Mouse (Mus musculus) adrenal gland, adult (tissue): ENCODE results near the gene Pepd.

Experiments
- DNase-seq, 2 experiments: peaks; one replicate each; pipeline ENCODE4 v3.0.0; 2022 to 2023; ENCODE audit warnings: low spot score in 1 of 2; ENCODE audit not compliant: inconsistent age in 2 of 2

The Pepd gene

GRCm38 (mm10) chr7:34911919-34912897 is at the start of gene Pepd:
TSS of gene Pepd (plus strand) at chr7:34912379.
- peak; percentile 87 to 97 for DNase-seq

GRCm38 (mm10) chr7:34867289-34867688 is 44.9 kb upstream of the Pepd start:
- no peak for DNase-seq

GRCm38 (mm10) chr7:34869693-34870092 is 42.5 kb upstream of the Pepd start:
- no peak for DNase-seq

GRCm38 (mm10) chr7:34876787-34877186 is 35.4 kb upstream of the Pepd start:
- DNase-seq, result no peak

GRCm38 (mm10) chr7:34877820-34878219 is 34.4 kb upstream of the Pepd start:
- no peak for DNase-seq

GRCm38 (mm10) chr7:34888441-34888840 is 23.7 kb upstream of the Pepd start:
- no peak for DNase-seq

- no peak for DNase-seq
Observed at GRCm38 (mm10) chr7:34888891-34889290, 23.3 kb upstream of the Pepd start.

- DNase-seq, result no peak
Observed at GRCm38 (mm10) chr7:34892845-34893244, 19.3 kb upstream of the Pepd start.

- no peak for DNase-seq
Observed at GRCm38 (mm10) chr7:34896461-34896860, 15.7 kb upstream of the Pepd start.

- DNase-seq, result no peak
Observed at GRCm38 (mm10) chr7:34897058-34897457, 15.1 kb upstream of the Pepd start.

- DNase-seq, result peak in 1 of 2 experiments; percentile 43
Observed at GRCm38 (mm10) chr7:34910096-34911066, 1.8 kb upstream of the Pepd start.

GRCm38 (mm10) chr7:34913956-34914355 is 1.8 kb downstream of the Pepd start:
- DNase-seq, result peak in 1 of 2 experiments; percentile 16

- no peak for DNase-seq
Observed at GRCm38 (mm10) chr7:34915555-34915954, 3.4 kb downstream of the Pepd start.

- no peak for DNase-seq
Observed at GRCm38 (mm10) chr7:34917558-34917957, 5.4 kb downstream of the Pepd start.

GRCm38 (mm10) chr7:34917998-34918397 is 5.8 kb downstream of the Pepd start:
- DNase-seq, result peak in 1 of 2 experiments; percentile 38

GRCm38 (mm10) chr7:34918416-34918815 is 6.2 kb downstream of the Pepd start:
- DNase-seq, result peak in 1 of 2 experiments; percentile 48

GRCm38 (mm10) chr7:34919054-34919453 is 6.9 kb downstream of the Pepd start:
- DNase-seq, result no peak

GRCm38 (mm10) chr7:34919809-34920208 is 7.6 kb downstream of the Pepd start:
- DNase-seq, result peak in 1 of 2 experiments; percentile 68

GRCm38 (mm10) chr7:34925208-34925607 is 13.0 kb downstream of the Pepd start:
- DNase-seq, result peak; percentile 62 to 87

- DNase-seq, result peak in 1 of 2 experiments; percentile 68
Observed at GRCm38 (mm10) chr7:34925956-34926355, 13.8 kb downstream of the Pepd start.

- DNase-seq, result peak; percentile 57 to 71
Observed at GRCm38 (mm10) chr7:34929614-34930262, 17.6 kb downstream of the Pepd start.
